Mouse (Mus musculus) frontal cortex, postnatal 14 days (tissue): ENCODE data around the gene Prkag2.
A peak's percentile ranks its signal among the peaks of the same experiment; 100 is the strongest.

ENCODE experiments used
- DNase-seq, 2 experiments: peaks; one replicate each; pipeline ENCODE4 v3.0.0; 2022; ENCODE audit warnings: low spot score in 2 of 2

Prkag2 gene

DNA sequence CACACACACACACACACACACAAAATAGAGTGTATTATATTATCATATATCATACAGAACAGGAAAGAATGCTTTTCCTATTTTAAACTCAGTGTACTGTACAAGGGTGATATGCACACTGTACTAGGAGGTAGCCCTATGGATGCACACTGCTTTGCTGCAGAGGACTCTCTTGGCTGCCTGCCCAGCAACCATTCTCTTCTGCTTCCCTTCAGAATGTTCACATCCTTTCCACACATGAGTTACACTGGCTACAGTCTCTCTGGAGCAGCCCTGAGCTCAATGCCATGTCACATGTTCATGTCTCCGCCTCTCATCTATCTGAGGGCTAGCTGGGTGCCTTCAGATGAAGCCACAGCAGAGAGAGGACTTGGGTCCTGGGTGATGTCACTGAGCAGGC lies 181.3 kb downstream of the Prkag2 start:
- peak in 1 of 2 experiments; percentile 33 for DNase-seq

DNA sequence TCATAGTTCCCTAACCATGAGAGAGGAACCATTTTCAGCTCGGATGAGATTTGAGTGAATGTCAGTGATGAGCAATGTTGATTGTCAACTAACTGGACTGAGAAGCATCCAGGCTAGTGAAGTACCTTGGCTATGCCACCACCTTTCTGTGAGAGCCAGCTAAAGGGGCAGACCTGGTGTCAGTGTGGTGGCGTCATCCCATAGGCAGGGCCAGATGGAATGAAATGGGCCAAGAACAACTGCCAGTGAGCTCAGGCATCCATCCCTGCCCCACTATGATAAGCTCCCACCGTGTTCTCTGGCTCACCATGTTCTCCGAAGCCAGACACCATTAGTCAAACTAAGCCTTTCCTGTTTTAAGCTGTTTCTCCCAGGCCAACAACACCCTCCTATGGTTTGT lies 183.9 kb downstream of the Prkag2 start:
- DNase-seq = no peak

- no peak for DNase-seq
These were observed 185.3 kb downstream of the Prkag2 start for GRCm38 (mm10) chr5:24915119-24915518.

GRCm38 (mm10) chr5:24913656-24914055 lies 186.8 kb downstream of the Prkag2 start:
- DNase-seq = no peak

GRCm38 (mm10) chr5:24908820-24909716 lies 191.4 kb downstream of the Prkag2 start:
- DNase-seq = no peak

- peak; percentile 81 to 84 for DNase-seq
These were observed 192.2 kb downstream of the Prkag2 start for GRCm38 (mm10) chr5:24908141-24908819.

DNA sequence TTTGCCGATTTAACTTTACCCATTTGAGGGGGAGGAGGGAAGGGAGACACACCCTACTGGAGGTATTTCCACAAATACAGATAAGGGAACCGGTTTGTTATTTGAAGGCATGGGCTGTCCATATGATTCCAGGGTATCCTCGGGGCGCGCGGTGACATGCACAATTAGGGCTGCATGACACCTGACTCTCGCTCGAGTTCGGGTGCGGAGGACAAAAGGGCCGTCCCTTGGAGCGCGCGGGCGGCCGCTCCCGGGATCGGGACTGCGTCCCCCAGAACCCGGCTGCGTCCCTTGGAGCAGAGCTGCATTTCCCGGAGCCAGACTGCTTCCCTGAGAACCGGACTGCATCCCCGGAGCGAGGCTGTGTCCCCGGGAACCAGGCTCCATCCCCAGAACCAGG lies 192.7 kb downstream of the Prkag2 start:
- DNase-seq = no peak

DNA sequence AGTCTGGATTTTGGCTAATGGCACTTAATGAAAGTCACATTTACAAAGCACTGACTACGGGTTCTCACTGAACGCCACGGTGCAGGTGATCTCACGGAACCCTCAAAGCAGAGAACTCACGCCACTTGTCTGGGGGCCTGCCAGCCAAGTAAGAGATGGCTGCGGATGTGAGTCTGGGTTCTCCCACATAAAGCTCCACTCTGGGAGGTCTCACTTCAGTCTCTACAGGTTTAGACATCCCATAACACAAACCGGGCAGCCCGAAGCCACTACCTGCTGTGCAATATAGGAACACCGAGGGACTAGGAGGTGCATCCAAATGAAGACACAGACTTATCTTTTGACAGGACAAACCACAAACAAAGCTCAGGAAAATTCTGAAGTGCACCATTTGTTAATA lies 193.6 kb downstream of the Prkag2 start:
- DNase-seq = no peak

DNA sequence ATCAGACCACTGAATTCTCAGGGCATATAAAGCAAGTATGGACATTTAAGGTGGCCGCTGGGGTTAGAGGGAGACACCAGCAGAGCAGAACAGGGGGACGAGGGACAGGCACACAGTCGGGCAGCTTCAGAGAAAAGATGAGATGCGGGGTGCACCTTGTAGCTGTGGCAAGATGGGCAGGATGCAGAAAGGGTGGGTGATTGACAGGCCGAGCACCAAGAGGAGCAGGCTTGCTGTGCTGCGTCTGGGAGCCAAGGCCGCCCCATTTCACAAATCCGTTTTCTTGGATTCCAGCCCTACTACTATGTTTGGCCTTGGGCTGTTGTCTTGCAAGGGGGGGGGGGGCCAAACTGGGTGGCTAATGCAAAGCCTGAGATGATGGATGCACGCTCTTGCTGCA lies 195.5 kb downstream of the Prkag2 start:
- no peak for DNase-seq

- no peak for DNase-seq
These were observed 196.0 kb downstream of the Prkag2 start for GRCm38 (mm10) chr5:24904423-24904822.

DNA sequence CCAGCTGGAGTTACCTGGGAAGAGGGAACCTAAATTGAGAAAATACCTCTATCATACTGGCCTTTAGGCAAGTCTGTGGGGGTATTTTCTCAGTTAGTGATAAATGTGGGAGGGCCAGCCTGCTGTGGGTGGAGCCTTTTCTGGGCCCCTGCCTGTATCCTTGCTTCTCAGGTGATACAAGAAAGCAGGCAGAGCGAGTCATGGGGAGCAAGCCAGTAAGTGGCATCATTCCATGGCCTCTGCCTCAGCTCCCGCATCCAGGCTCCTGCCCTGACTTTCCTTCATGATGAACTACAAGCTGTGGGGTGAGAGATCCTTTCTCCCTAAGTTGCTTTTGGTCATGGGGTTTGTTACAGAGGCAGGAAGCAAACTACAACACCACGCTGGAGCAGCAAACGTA lies 196.4 kb downstream of the Prkag2 start:
- no peak for DNase-seq

DNA sequence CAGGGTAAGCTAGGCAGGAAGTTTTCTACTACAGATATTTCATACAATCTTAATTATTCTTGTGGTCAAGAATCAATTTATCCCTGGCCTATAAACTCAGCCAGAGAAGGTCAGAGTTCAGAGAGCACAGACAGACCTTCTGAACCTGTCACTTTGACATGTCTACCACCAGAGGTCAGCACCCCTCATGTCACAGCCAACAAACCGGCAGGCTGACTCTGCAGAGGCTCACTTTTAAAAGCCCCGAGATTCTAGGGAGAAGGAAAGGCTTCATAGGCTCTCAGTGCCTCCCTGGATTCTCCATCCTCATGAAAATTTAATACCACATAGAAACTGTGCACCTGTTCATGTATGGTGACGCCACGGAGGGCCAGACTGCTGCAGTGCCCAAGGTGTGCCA lies 197.6 kb downstream of the Prkag2 start:
- no peak for DNase-seq

DNA sequence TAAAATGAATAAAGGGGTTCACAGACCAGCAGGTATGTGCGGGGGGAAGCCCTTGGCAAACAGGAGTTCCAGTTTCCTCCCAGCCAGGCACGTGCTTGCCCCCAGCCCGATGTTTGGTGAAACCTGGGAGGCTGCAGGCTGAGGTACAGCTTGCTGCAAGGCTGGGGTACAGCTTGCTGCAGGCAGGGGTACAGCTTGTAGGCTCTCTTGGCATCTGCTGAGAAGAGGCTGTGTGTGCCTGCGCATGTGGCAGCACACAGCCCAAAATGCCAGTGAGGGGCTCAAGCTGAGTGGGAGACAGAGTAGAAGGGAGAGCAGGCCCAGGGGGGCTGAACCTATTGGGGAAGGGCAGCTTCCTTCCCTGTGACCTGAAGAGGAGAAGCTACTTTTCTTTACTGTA lies 204.8 kb downstream of the Prkag2 start:
- DNase-seq = no peak

DNA sequence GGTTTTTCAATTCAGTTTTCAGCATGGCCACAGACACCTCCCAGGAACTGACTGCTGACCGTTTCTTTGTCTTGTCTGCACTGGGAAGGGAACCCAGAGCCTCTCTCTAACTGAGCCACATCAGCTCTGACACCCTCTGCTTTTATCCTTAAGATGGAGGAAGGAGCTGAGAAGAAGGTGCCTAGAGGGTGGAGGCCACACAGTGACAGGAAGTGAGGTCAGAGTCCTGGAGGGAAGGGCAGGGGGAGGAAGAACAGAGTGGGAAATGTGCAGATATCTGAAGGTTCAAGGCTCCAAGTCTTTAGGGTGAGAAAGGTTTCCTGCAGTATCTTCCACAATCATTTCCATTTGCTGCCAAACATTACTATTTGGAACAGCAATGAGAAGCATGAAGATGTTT lies 205.6 kb downstream of the Prkag2 start:
- no peak for DNase-seq

- DNase-seq = no peak
These were observed 208.0 kb downstream of the Prkag2 start for GRCm38 (mm10) chr5:24892461-24892860.

DNA sequence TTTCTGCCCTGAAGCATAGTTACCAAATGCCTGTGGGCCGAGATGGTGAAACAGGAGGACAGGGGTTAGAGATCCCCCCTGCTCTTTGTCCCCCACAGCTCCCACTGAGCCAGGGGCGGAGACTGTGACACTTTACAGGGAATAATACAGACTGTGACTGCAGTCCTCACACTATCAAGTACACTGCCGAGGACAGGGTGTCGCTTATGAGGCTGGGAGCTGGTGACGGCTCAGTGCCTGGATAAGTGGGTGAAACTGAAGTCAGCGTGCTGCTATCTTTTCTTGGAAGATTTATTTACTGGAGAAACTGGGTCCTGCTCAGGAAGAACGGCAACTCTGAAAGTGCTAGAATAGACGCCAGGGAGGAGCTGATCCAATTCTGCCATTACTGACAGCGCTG lies 210.6 kb downstream of the Prkag2 start:
- no peak for DNase-seq

- DNase-seq = no peak
These were observed 211.4 kb downstream of the Prkag2 start for GRCm38 (mm10) chr5:24888874-24889591.

DNA sequence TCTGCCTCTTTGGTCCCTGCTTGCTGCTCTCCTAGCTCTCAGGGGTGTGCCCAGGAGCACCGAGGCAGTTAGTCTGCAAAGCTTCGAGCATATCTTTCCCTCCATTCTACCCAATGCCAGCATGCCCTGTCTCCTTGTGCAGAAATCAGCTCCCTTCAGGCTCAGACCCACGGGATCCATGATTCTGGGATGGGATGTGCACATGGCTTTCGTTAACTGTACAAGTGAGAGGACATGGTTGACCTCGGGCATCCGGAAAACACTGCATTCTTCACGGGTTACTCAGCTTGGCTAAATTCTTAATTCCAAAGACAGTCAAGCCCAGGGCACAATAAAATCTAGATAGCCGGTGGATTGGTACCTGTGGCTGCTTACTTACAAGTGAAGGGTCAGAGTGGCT lies 213.2 kb downstream of the Prkag2 start:
- DNase-seq = no peak

GRCm38 (mm10) chr5:24878713-24879112 lies 221.7 kb downstream of the Prkag2 start:
- no peak for DNase-seq

GRCm38 (mm10) chr5:24877836-24878624 lies 222.4 kb downstream of the Prkag2 start:
- DNase-seq = no peak

DNA sequence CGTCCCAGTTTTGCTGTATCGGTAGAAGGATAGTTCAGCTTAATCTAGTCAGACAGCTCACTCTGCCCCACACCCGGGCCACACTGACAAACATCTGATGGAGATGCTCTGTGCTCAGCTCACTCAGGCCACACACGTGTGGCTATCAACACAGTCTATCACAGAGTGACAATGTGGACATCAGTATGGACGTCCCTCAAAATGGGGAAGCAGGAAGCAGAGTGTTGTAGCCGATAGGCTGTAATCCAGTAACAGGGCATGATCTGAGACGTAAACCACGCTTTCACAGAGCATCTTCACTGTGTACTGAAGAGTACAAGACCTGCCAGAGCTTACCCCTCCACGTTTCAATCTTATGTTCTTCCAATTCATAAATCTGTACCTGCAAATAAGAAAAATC lies 223.8 kb downstream of the Prkag2 start:
- DNase-seq = no peak

GRCm38 (mm10) chr5:24874111-24874510 lies 226.3 kb downstream of the Prkag2 start:
- DNase-seq = no peak
